Mouse (Mus musculus) brain, embryonic 14.5 days (tissue): ENCODE measurements around the gene Anapc1.

Experiments
- CTCF ChIP-seq: fragments of 200-500 bp; IDR thresholded peaks from 2 replicates; pipeline ENCODE4 v1.5.1; 2012; ENCODE audit warnings: inconsistent platforms, mild to moderate bottlenecking, moderate library complexity, borderline replicate concordance; ENCODE audit not compliant: insufficient read depth, insufficient read length; ENCODE audit errors: extremely low read depth
- POLR2A ChIP-seq: fragments of 200-500 bp; IDR thresholded peaks from 2 replicates; pipeline ENCODE4 v1.6.1; 2012; ENCODE audit warnings: mild to moderate bottlenecking, inconsistent platforms, borderline replicate concordance; ENCODE audit not compliant: poor library complexity, insufficient read depth, insufficient read length, severe bottlenecking; ENCODE audit errors: extremely low read depth

DNA sequence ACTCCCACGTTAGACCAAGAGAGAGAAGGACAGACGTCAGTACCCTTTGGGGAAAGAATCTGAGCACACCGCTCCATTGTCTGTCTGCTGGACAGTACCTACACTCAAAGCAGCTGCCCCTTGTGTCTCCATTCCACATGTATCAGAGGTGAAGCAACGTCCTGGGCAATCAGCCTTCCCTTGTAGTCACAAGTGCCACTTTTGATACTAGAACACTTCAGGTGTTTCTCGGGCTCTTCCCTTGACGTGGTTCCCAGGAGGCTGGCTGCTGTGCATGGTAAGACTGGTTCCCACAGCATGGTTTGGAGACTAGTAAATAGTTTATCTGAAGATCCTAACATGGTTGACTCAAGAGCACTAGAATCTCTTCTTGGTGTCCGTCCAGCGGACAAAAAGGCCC is 76.0 kb downstream of the Anapc1 start:
- TF ChIP-seq CTCF (no peak), POLR2A (no peak)
